Mouse (Mus musculus) thymus, adult 2 months (tissue): ENCODE measurements around the gene Abr.

ENCODE experiments used
- CTCF ChIP-seq: fragments of 200-500 bp; IDR thresholded peaks from 2 replicates; pipeline ENCODE4 v1.5.1; 2012; ENCODE audit warnings: mild to moderate bottlenecking, control low read depth, low read length, moderate library complexity, borderline replicate concordance; ENCODE audit not compliant: control insufficient read depth, poor library complexity, insufficient read depth; ENCODE audit errors: extremely low read depth
- POLR2A ChIP-seq: fragments of 200-500 bp; IDR thresholded peaks from 2 replicates; pipeline ENCODE4 v1.6.1; 2012; ENCODE audit warnings: mild to moderate bottlenecking, low read length, control low read depth, moderate library complexity; ENCODE audit not compliant: control insufficient read depth, poor library complexity, insufficient read depth; ENCODE audit errors: extremely low read depth

GRCm38 (mm10) chr11:76624881-76625280 lies 2.8 kb upstream of the Abr start:
- no peak for TF ChIP-seq POLR2A
- no peak for TF ChIP-seq CTCF
